ENCODE assay signal across 18 mouse cellular contexts in the genomic region with DNA sequence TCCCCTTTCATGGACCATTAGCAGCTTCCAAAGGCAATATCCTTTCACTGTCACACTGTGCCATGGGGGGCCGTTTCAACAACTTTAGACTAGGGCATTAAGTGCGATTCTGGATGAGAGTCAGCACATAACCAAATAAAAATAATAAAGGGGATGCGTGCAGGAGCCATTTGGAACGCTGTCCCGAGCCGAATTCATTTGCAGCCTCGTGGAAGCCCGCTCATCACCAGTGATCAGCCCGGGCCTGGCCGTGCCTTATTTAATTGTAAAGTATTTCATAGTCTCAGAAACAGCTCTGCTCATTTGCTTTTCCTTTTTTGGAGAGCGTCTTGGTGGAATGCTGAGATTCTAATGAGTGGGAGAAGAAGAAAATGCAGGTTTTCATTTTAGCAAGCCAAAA.
"Had no signal": no experiment of that assay in that cellular context is flagged by ENCODE, and none has a peak within 500 bp of the region (broad histone marks: within the 10 kb centered on the region; RNA-seq: fewer than 3 reads in every experiment).

No protein-coding gene starts in this region.

- ATAC-seq: midbrain, embryonic 15.5 days had no signal

- H3K27ac ChIP-seq: liver, embryonic 14.5 days; midbrain, embryonic 10.5 days; midbrain, embryonic 12.5 days; midbrain, embryonic 15.5 days; neural tube, embryonic 12.5 days had no signal

- H3K36me3 ChIP-seq: midbrain, embryonic 10.5 days; midbrain, embryonic 12.5 days; midbrain, embryonic 15.5 days; neural tube, embryonic 12.5 days had no signal

- H3K9me3 ChIP-seq: midbrain, embryonic 10.5 days; midbrain, embryonic 12.5 days; midbrain, embryonic 15.5 days; neural tube, embryonic 12.5 days had no signal

- H3K27me3 ChIP-seq: midbrain, embryonic 12.5 days; midbrain, embryonic 15.5 days; neural tube, embryonic 12.5 days had no signal

- H3K4me3 ChIP-seq: midbrain, embryonic 10.5 days; midbrain, embryonic 12.5 days; midbrain, embryonic 15.5 days; myocyte; neural tube, embryonic 12.5 days had no signal

- DNase-seq: lung, adult 18-20 months; lung, embryonic 14.5 days; lung, postnatal 10 days; lung, postnatal 4 days; retina, postnatal 1 day; right cerebral cortex, adult 18-20 months; right cerebral cortex, postnatal 25 days; right cerebral cortex, postnatal 4 days; spleen, adult 18-20 months; thymus, adult 18-20 months; thymus, postnatal 14 days; thymus, postnatal 36 days had no signal

- H3K4me2 ChIP-seq: lung, embryonic 14.5 days; midbrain, embryonic 12.5 days; midbrain, embryonic 15.5 days; neural tube, embryonic 12.5 days had no signal

- H3K4me1 ChIP-seq: midbrain, embryonic 10.5 days; midbrain, embryonic 12.5 days; midbrain, embryonic 15.5 days; neural tube, embryonic 12.5 days had no signal

- H3K9ac ChIP-seq: liver, embryonic 14.5 days; lung, embryonic 14.5 days; midbrain, embryonic 12.5 days; midbrain, embryonic 15.5 days; neural tube, embryonic 12.5 days had no signal
